Mouse (Mus musculus) ES-E14 (cell line): ENCODE results near the gene Vcp.

Source experiments
- CHD2 ChIP-seq: IDR thresholded peaks from 2 replicates; pipeline ENCODE4 v1.6.1; 2014; ENCODE audit warnings: mild to moderate bottlenecking, low read depth, low read length, inconsistent platforms
- HCFC1 ChIP-seq: IDR thresholded peaks from 2 replicates; pipeline ENCODE4 v1.6.1; 2012; ENCODE audit warnings: low read length, inconsistent platforms, borderline replicate concordance; ENCODE audit not compliant: insufficient read depth
- MAFK ChIP-seq: IDR thresholded peaks from 2 replicates; pipeline ENCODE4 v1.6.1; 2014; ENCODE audit warnings: mild to moderate bottlenecking, low read depth, low read length, inconsistent platforms; ENCODE audit not compliant: insufficient read depth
- ZC3H11A ChIP-seq: IDR thresholded peaks from 2 replicates; pipeline ENCODE4 v1.6.1; 2012; ENCODE audit warnings: low read depth, mild to moderate bottlenecking, inconsistent platforms, low read length, borderline replicate concordance
- ZNF384 ChIP-seq: IDR thresholded peaks from 2 replicates; pipeline ENCODE4 v1.6.1; 2012; ENCODE audit warnings: low read depth, low read length, inconsistent platforms

- TF ChIP-seq ZNF384, result no peak
- TF ChIP-seq MAFK, result no peak
- no peak for TF ChIP-seq CHD2
- no peak for TF ChIP-seq ZC3H11A
- no peak for TF ChIP-seq HCFC1
Observed at GRCm38 (mm10) chr4:42957979-42958378, 42.3 kb downstream of the Vcp start.
